Mouse (Mus musculus) liver, postnatal 0 days (tissue): ENCODE measurements around the gene Slc38a10.

Experiments used
- CTCF ChIP-seq: sonication (generic); IDR thresholded peaks from 2 replicates; pipeline ENCODE4 v1.5.1; 2016; ENCODE audit warnings: antibody characterized with exemption, low read depth
- EP300 ChIP-seq: IDR thresholded peaks from 2 replicates; pipeline ENCODE4 v1.6.1; 2016; ENCODE audit warnings: antibody characterized with exemption, low read depth, mild to moderate bottlenecking

DNA sequence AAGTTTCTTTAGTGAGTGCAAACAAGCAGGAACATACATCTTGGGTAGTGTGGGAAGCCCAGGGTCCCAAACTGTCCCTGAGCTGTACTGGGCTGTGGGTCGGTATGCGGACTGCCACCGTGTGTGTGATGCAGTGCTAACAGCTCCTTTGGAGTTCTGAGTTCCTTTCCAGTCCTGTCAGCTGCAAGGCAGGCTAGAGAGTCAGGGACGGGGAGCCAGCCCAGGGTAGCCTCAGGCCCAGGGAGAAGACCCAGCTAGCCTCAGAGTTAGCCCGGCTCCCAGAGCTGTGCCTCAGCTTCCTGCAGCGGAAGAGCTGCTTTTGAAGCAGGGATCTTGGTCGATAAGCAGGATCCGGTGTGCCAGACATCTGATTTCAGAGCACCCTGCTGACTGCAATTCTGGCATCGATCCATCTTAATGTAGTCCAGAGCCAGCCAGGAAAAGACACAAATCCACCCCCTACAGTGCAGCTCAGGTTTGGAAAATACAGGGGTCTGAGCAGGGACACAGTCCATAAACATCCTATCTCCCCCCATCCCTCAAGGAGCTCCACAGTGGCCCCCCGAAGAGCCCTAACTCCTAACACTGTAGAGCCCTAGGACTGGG, 31.1 kb downstream of the Slc38a10 start:
- TF ChIP-seq CTCF (no peak), EP300 (no peak)
